In the genomic region with DNA sequence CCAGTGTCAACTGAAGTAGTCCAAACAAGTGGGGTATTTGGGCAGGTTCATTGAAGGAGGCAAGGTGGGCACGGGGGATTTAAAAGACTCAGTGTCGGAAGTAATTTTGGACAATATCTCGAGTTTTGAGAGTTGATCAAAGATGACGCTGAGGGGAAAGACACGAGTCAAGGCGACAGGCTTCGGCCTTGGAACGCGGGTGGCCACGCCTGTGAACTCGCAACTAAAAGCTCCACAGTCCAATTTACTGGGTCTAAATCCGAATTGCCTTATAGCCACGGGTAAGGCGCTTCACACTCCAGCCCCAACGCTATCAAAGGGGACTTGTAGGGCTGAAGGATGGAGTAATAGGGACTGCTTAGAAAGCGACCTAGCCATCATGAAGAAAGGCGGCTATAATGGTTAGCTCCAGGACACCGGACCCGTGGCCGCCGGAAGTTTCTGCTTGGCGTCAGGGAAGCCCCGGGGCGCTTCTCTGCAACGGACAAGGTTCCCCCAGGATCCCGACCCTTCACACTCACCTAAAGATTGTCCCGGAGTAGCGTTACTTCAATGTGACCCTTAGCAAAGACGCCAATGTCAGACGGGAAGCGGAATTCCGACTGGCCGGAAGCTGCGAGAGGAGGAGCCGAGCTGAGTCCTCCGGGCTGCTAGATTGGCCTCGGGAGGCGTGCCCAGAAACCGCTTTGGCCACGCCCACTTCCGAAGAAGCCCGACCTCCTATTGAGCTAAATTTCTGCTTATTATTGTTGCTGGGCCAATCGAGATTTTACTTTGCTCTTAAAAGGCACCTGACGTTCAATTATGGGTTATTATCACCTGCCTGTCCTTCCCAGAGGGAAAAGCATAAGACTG, we compare ENCODE assay signal across 8 mouse cellular contexts. TPM values are rescaled to one million over a fixed set of nuclear protein-coding genes. Genes with fewer than 3 reads are reported as not detected.
DNase-seq lines count a peak whose midpoint lies in the region; ATAC-seq and TF ChIP-seq lines count a peak whose summit lies in the region.

A gene (minus strand): TSS at position 622 of the 855 bp plus-strand sequence.

- H3K4me2 ChIP-seq in forebrain, embryonic 11.5 days (ENCODE audit: low read depth, low read length, severe bottlenecking) = peak within 1 kb of the TSS; percentile 88
- H3K4me2 ChIP-seq in heart, embryonic 16.5 days (ENCODE audit: low read depth, low read length) = peak within 1 kb of the TSS; percentile 97
- peak within 1 kb of the TSS; percentile 81 for H3K4me2 ChIP-seq in liver, embryonic 16.5 days (ENCODE audit: low read depth, low read length)
- peak within 1 kb of the TSS; percentile 92 for H3K4me2 ChIP-seq in neural tube, embryonic 13.5 days

- H3K27ac ChIP-seq in forebrain, embryonic 11.5 days (ENCODE audit: low read depth, low read length) = no peak within 1 kb of the TSS
- peak within 1 kb of the TSS; percentile 90 for H3K27ac ChIP-seq in heart, embryonic 16.5 days (ENCODE audit: low read length)
- peak within 1 kb of the TSS; percentile 68 for H3K27ac ChIP-seq in liver, embryonic 16.5 days (ENCODE audit: low read length)
- peak within 1 kb of the TSS; percentile 64 for H3K27ac ChIP-seq in neural tube, embryonic 13.5 days (replicated peaks)
- H3K27ac ChIP-seq in testis, adult 2 months (ENCODE audit: control insufficient read depth, insufficient read depth, low read depth, low read length) = peak within 1 kb of the TSS; percentile 56

- peak within 1 kb of the TSS; percentile 96 for H3K4me3 ChIP-seq in E14TG2a.4 (replicated peaks; ENCODE audit: low read length)
- peak within 1 kb of the TSS; percentile 80 for H3K4me3 ChIP-seq in forebrain, embryonic 11.5 days (ENCODE audit: low read depth, low read length)
- H3K4me3 ChIP-seq in heart, embryonic 16.5 days (ENCODE audit: low read length) = peak within 1 kb of the TSS; percentile 94
- H3K4me3 ChIP-seq in liver, embryonic 16.5 days (ENCODE audit: low read depth, low read length) = peak within 1 kb of the TSS; percentile 86
- peak within 1 kb of the TSS; percentile 64 for H3K4me3 ChIP-seq in neural tube, embryonic 13.5 days
- H3K4me3 ChIP-seq in testis, adult 2 months (ENCODE audit: control insufficient read depth, low read depth, low read length) = peak within 1 kb of the TSS; percentile 93

- H3K36me3 ChIP-seq in E14TG2a.4 (ENCODE audit: insufficient read depth, low read length) = peaks cover 39% of the 10 kb centered on the region
- no peaks in the 10 kb centered on the region for H3K36me3 ChIP-seq in forebrain, embryonic 11.5 days (ENCODE audit: control insufficient read depth, insufficient read depth, low read length)
- peaks cover 31% of the 10 kb centered on the region for H3K36me3 ChIP-seq in heart, embryonic 16.5 days (ENCODE audit: control insufficient read depth, insufficient read depth)
- peaks cover 20% of the 10 kb centered on the region for H3K36me3 ChIP-seq in liver, embryonic 16.5 days (ENCODE audit: control insufficient read depth, insufficient read depth)
- peaks cover 35% of the 10 kb centered on the region for H3K36me3 ChIP-seq in neural tube, embryonic 13.5 days
- H3K36me3 ChIP-seq in testis, adult 2 months (ENCODE audit: control insufficient read depth, insufficient read depth, low read length) = peaks cover 1% of the 10 kb centered on the region

- peak within 1 kb of the TSS; percentile 73 for H3K9ac ChIP-seq in forebrain, embryonic 11.5 days (ENCODE audit: low read length)
- peak within 1 kb of the TSS; percentile 95 for H3K9ac ChIP-seq in heart, embryonic 16.5 days (ENCODE audit: low read length)
- peak within 1 kb of the TSS; percentile 84 for H3K9ac ChIP-seq in liver, embryonic 16.5 days (ENCODE audit: low read depth, low read length)
- peak within 1 kb of the TSS; percentile 85 for H3K9ac ChIP-seq in neural tube, embryonic 13.5 days

- H3K27me3 ChIP-seq in E14TG2a.4 (ENCODE audit: insufficient read depth, low read length) = no peaks in the 10 kb centered on the region
- H3K27me3 ChIP-seq in forebrain, embryonic 11.5 days (ENCODE audit: control insufficient read depth, insufficient read depth, low read length) = no peaks in the 10 kb centered on the region
- 0 out of 2 replicates have a peak, but pooled peaks cover 3% of the 10 kb centered on the region for H3K27me3 ChIP-seq in heart, embryonic 16.5 days (ENCODE audit: control insufficient read depth, insufficient read depth, low read length)
- peaks cover 6% of the 10 kb centered on the region; the same call in 1 of the 2 replicates for H3K27me3 ChIP-seq in liver, embryonic 16.5 days (ENCODE audit: control insufficient read depth, insufficient read depth, low read depth, low read length)
- peaks cover 16% of the 10 kb centered on the region for H3K27me3 ChIP-seq in neural tube, embryonic 13.5 days
- H3K27me3 ChIP-seq in testis, adult 2 months (ENCODE audit: control insufficient read depth, insufficient read depth, low read length) = no peaks in the 10 kb centered on the region

- TF ChIP-seq CTCF in E14TG2a.4 (conservative IDR thresholded peaks at IDR 0.05; ENCODE audit: low read length) = no peak
- TF ChIP-seq CTCF in testis, adult 2 months (IDR thresholded peaks at IDR 0.05; ENCODE audit: control insufficient read depth, insufficient read depth, insufficient replicate concordance, low read depth, low read length) = no peak

- peak; percentile 68 for TF ChIP-seq POLR2A in testis, adult 2 months (IDR thresholded peaks at IDR 0.05; ENCODE audit: control insufficient read depth, low read depth, low read length)

- H3K9me3 ChIP-seq in E14TG2a.4 (ENCODE audit: low read length) = no peaks in the 10 kb centered on the region
- no peaks in the 10 kb centered on the region for H3K9me3 ChIP-seq in forebrain, embryonic 11.5 days (ENCODE audit: control insufficient read depth, low read length)
- H3K9me3 ChIP-seq in heart, embryonic 16.5 days (replicated peaks; ENCODE audit: control insufficient read depth, low read length) = no peaks in the 10 kb centered on the region
- H3K9me3 ChIP-seq in liver, embryonic 16.5 days (replicated peaks; ENCODE audit: control insufficient read depth, low read length) = no peaks in the 10 kb centered on the region
- no peaks in the 10 kb centered on the region for H3K9me3 ChIP-seq in neural tube, embryonic 13.5 days

- peaks cover 55% of the 10 kb centered on the region for H3K4me1 ChIP-seq in E14TG2a.4 (replicated peaks; ENCODE audit: low read depth, low read length)
- peaks cover 3% of the 10 kb centered on the region; the same call in 1 of the 2 replicates for H3K4me1 ChIP-seq in forebrain, embryonic 11.5 days (replicated peaks; ENCODE audit: control insufficient read depth, insufficient read depth, low read length)
- H3K4me1 ChIP-seq in heart, embryonic 16.5 days (ENCODE audit: control insufficient read depth, insufficient read depth, low read length) = peaks cover 15% of the 10 kb centered on the region
- peaks cover 11% of the 10 kb centered on the region for H3K4me1 ChIP-seq in liver, embryonic 16.5 days (ENCODE audit: control insufficient read depth, low read depth, low read length)
- H3K4me1 ChIP-seq in neural tube, embryonic 13.5 days (replicated peaks) = peaks cover 12% of the 10 kb centered on the region
- peaks cover 8% of the 10 kb centered on the region for H3K4me1 ChIP-seq in testis, adult 2 months (ENCODE audit: control insufficient read depth, insufficient read depth, low read length)

- 2% methylated on average over 44 of the region's 44 CpGs for WGBS in forebrain, embryonic 11.5 days
- WGBS in heart, embryonic 16.5 days = 1% methylated on average over 44 of the region's 44 CpGs
- 1% methylated on average over 44 of the region's 44 CpGs for WGBS in liver, embryonic 16.5 days (ENCODE audit: insufficient replicate concordance)
- 2% methylated on average over 44 of the region's 44 CpGs for WGBS in neural tube, embryonic 13.5 days

- DNase-seq in c-Kit-positive CD71-positive TER-119-negative erythroid progenitor cells, embryonic 14.5 days (ENCODE audit: low read depth) = peak; percentile 81
- DNase-seq in forebrain, embryonic 11.5 days (ENCODE audit: low spot score) = peak; percentile 94
- DNase-seq in kidney, postnatal 4 days = peak; percentile 89 to 93

- ATAC-seq in forebrain, embryonic 11.5 days (replicated peaks; ENCODE audit: low FRiP score) = peak; percentile 91
- ATAC-seq in heart, embryonic 16.5 days (replicated peaks; ENCODE audit: extremely low read depth, insufficient read depth, low FRiP score) = peak; percentile 88
- ATAC-seq in liver, embryonic 16.5 days (ENCODE audit: low read depth) = peak; percentile 91
- peak; percentile 94 for ATAC-seq in neural tube, embryonic 13.5 days (ENCODE audit: low read depth)

RNA-seq across cellular contexts. Expression of the gene that starts here (rescaled TPM):
- 700 and 735 TPM in 2 replicates for polyA plus RNA-seq in forebrain, embryonic 11.5 days (2014; fragmentation: Nextera tagmentation; extraction: Ambion mirVana)
- 1,996 and 2,229 TPM in 2 replicates for polyA plus RNA-seq in heart, embryonic 16.5 days (2015; fragmentation: Nextera tagmentation; extraction: Ambion mirVana)
- 566 and 597 TPM in 2 replicates for polyA plus RNA-seq in liver, embryonic 16.5 days (2015; fragmentation: Nextera tagmentation; extraction: Ambion mirVana)
- polyA plus RNA-seq in neural tube, embryonic 13.5 days (2015; fragmentation: Nextera tagmentation; extraction: Ambion mirVana) = 1,295 and 1,305 TPM in 2 replicates
- 51.8 and 74.9 TPM in 2 replicates for polyA plus RNA-seq in testis, adult 2 months (2012; rRNA removed)
